Mouse (Mus musculus): Measurements from ENCODE around the gene Slc27a1.
A peak's percentile ranks its signal among the peaks of the same experiment; 100 is the strongest.

Slc27a1 gene

GRCm38 (mm10) chr8:71619786-71620185 is 51.1 kb downstream of the Slc27a1 start:
- no peak for DNase-seq (ENCODE audit: low read depth, low spot score)

- DNase-seq (ENCODE audit: low read depth, low spot score): no peak
These were observed 56.4 kb downstream of the Slc27a1 start for GRCm38 (mm10) chr8:71625088-71625487.

GRCm38 (mm10) chr8:71626753-71627152 is 58.1 kb downstream of the Slc27a1 start:
- DNase-seq (ENCODE audit: low read depth, low spot score): no peak

- no peak for DNase-seq (ENCODE audit: low read depth, low spot score)
These were observed 58.8 kb downstream of the Slc27a1 start for GRCm38 (mm10) chr8:71627265-71628099.

- no peak for DNase-seq (ENCODE audit: low read depth, low spot score)
These were observed 59.9 kb downstream of the Slc27a1 start for GRCm38 (mm10) chr8:71628396-71629095.

- peak; percentile 85 for DNase-seq (ENCODE audit: low read depth, low spot score)
These were observed 60.5 kb downstream of the Slc27a1 start for GRCm38 (mm10) chr8:71629096-71629697.

GRCm38 (mm10) chr8:71629781-71630212 is 61.1 kb downstream of the Slc27a1 start:
- no peak for DNase-seq (ENCODE audit: low read depth, low spot score)

GRCm38 (mm10) chr8:71630761-71631160 is 62.1 kb downstream of the Slc27a1 start:
- no peak for DNase-seq (ENCODE audit: low read depth, low spot score)

- no peak for DNase-seq (ENCODE audit: low read depth, low spot score)
These were observed 63.2 kb downstream of the Slc27a1 start for GRCm38 (mm10) chr8:71631897-71632296.

GRCm38 (mm10) chr8:71633164-71633563 is 64.5 kb downstream of the Slc27a1 start:
- no peak for DNase-seq (ENCODE audit: low read depth, low spot score)

GRCm38 (mm10) chr8:71633981-71634667 is 65.4 kb downstream of the Slc27a1 start:
- no peak for DNase-seq (ENCODE audit: low read depth, low spot score)

Data from retina, postnatal 7 days (tissue).